Mouse (Mus musculus): ENCODE results near the gene Csnk1g2.

Csnk1g2 gene

GRCm38 (mm10) chr10:80665459-80665858 lies 42.8 kb downstream of the Csnk1g2 start:
- DNase-seq = no peak

- no peak for DNase-seq
Measured at GRCm38 (mm10) chr10:80665981-80666733, 43.5 kb downstream of the Csnk1g2 start.

GRCm38 (mm10) chr10:80666837-80667412 lies 44.3 kb downstream of the Csnk1g2 start:
- no peak for DNase-seq

GRCm38 (mm10) chr10:80668614-80669013 lies 46.0 kb downstream of the Csnk1g2 start:
- no peak for DNase-seq

- no peak for DNase-seq
Measured at GRCm38 (mm10) chr10:80669018-80669417, 46.4 kb downstream of the Csnk1g2 start.

- DNase-seq = no peak
Measured at GRCm38 (mm10) chr10:80669737-80670485, 47.3 kb downstream of the Csnk1g2 start.

- no peak for DNase-seq
Measured at GRCm38 (mm10) chr10:80670531-80670930, 47.9 kb downstream of the Csnk1g2 start.

- DNase-seq = no peak
Measured at GRCm38 (mm10) chr10:80671251-80671650, 48.6 kb downstream of the Csnk1g2 start.

GRCm38 (mm10) chr10:80671936-80672690 lies 49.5 kb downstream of the Csnk1g2 start:
- DNase-seq = no peak

GRCm38 (mm10) chr10:80673690-80674089 lies 51.1 kb downstream of the Csnk1g2 start:
- no peak for DNase-seq

- peak; percentile 24 for DNase-seq
Measured at GRCm38 (mm10) chr10:80674161-80674711, 51.6 kb downstream of the Csnk1g2 start.

- DNase-seq = peak; percentile 27
Measured at GRCm38 (mm10) chr10:80674851-80675404, 52.3 kb downstream of the Csnk1g2 start.

GRCm38 (mm10) chr10:80675405-80676197 lies 53.0 kb downstream of the Csnk1g2 start:
- no peak for DNase-seq

GRCm38 (mm10) chr10:80676198-80676928 lies 53.7 kb downstream of the Csnk1g2 start:
- peak; percentile 100 for DNase-seq

GRCm38 (mm10) chr10:80677128-80677875 lies 54.7 kb downstream of the Csnk1g2 start:
- DNase-seq = no peak

- DNase-seq = peak; percentile 91
Measured at GRCm38 (mm10) chr10:80677942-80678436, 55.4 kb downstream of the Csnk1g2 start, which contains the start of gene Mknk2. Gene Mknk2 (minus strand): TSS chr10:80678112.

- DNase-seq = peak; percentile 76
Measured at GRCm38 (mm10) chr10:80678601-80679377, 56.2 kb downstream of the Csnk1g2 start.

GRCm38 (mm10) chr10:80679556-80680259 lies 57.1 kb downstream of the Csnk1g2 start:
- peak; percentile 47 for DNase-seq

All from thymus, postnatal 4 days (tissue).